Comparison of ENCODE assay signal across 8 mouse cellular contexts in genomic region chr6:108606231-108606630, GRCm38 (mm10). TPM values are rescaled to one million over a fixed set of nuclear protein-coding genes. Genes with fewer than 3 reads are reported as not detected.
DNase-seq lines count a peak whose midpoint lies in the region; ATAC-seq lines count a peak whose summit lies in the region.

No protein-coding gene starts in this region.

- no peak for ATAC-seq in cerebellum, adult (ENCODE audit: insufficient number of reproducible peaks, low FRiP score, low TSS enrichment)
- no peak for ATAC-seq in erythroid progenitor cell, adult 5-6 weeks (replicated peaks; ENCODE audit: low FRiP score, poor library complexity, severe bottlenecking)

- DNase-seq in cerebellum, adult 11 months, result peak; percentile 7
- DNase-seq in adrenal gland, postnatal 14 days, result peak; percentile 86
- DNase-seq in gastrocnemius, postnatal 25 days, result peak; percentile 54
- peak; percentile 25 to 44 for DNase-seq in left cerebral cortex, postnatal 14 days (ENCODE audit: low spot score in 2 of 2)
- DNase-seq in testis, postnatal 14 days (ENCODE audit: low spot score), result peak; percentile 24
- DNase-seq in spleen, adult 12 weeks (ENCODE audit: low spot score), result no peak

- intact Hi-C loops in left cerebral cortex, postnatal 14 days (cut with DNase I), result no loop called here

RNA-seq across cellular contexts. Expression of gene Bhlhe40, which starts 54.2 kb away (rescaled TPM):
- total RNA-seq in adrenal gland, postnatal 14 days (2021), result 67.2 and 108 TPM in 2 replicates
- 10 to 100 TPM; 61.9 to 69.2 TPM for total RNA-seq in gastrocnemius, postnatal 25 days (2021)
- 10 to 100 TPM; 55.2 to 77.3 TPM for total RNA-seq in left cerebral cortex, postnatal 14 days (2021)
- total RNA-seq in erythroid progenitor cell, adult 5-6 weeks (2015; ENCODE audit: low replicate concordance), result 1.3 and 2.5 TPM in 2 replicates
- total RNA-seq in erythroid progenitor cell, adult 5-6 weeks (2017; ENCODE audit: low replicate concordance), result 2.6 and 5.6 TPM in 2 replicates

Comparison
In these comparisons a context has a peak if more than half of its experiments do, and no peak if none do; other contexts are left out.
1. RNA of gene Bhlhe40, which starts 54.2 kb away (total RNA-seq): 67.2 to 108 TPM in adrenal gland, postnatal 14 days, 55.2 to 77.3 TPM in left cerebral cortex, postnatal 14 days and 61.9 to 69.2 TPM in gastrocnemius, postnatal 25 days; 1.3 to 5.6 TPM in erythroid progenitor cell, adult 5-6 weeks; every median in the first group is over 4 times any median in the second.